Comparison of ENCODE assay signal across 18 mouse cellular contexts in genomic region chr8:87937211-87937610, GRCm38 (mm10). TPM values are rescaled to one million over a fixed set of nuclear protein-coding genes. Genes with fewer than 3 reads are reported as not detected.
A peak's percentile ranks its signal among the peaks of the same experiment; 100 is the strongest.
DNase-seq lines count a peak whose midpoint lies in the region; ATAC-seq and TF ChIP-seq lines count a peak whose summit lies in the region.
"Had no signal": no experiment of that assay in that cellular context is flagged by ENCODE, and none has a peak within 500 bp of the region (broad histone marks: within the 10 kb centered on the region; RNA-seq: fewer than 3 reads in every experiment).

No protein-coding gene starts in this region.

- no peaks in the 10 kb centered on the region for H3K27me3 ChIP-seq in midbrain, embryonic 10.5 days (ENCODE audit: low read depth, poor library complexity, severe bottlenecking)
- H3K27me3 ChIP-seq in midbrain, postnatal 0 days (ENCODE audit: insufficient read depth, low read length), result no peaks in the 10 kb centered on the region
- no peaks in the 10 kb centered on the region for H3K27me3 ChIP-seq in forebrain, embryonic 13.5 days
- no peaks in the 10 kb centered on the region for H3K27me3 ChIP-seq in hindbrain, embryonic 16.5 days (replicated peaks; ENCODE audit: control insufficient read depth, insufficient read depth, low read length)
- H3K27me3 ChIP-seq in neural tube, embryonic 15.5 days (replicated peaks), result no peaks in the 10 kb centered on the region

- H3K4me1 ChIP-seq in midbrain, embryonic 10.5 days, result peaks cover 79% of the 10 kb centered on the region
- H3K4me1 ChIP-seq in midbrain, postnatal 0 days (ENCODE audit: insufficient read depth, low read length), result peaks cover 18% of the 10 kb centered on the region
- peaks cover 71% of the 10 kb centered on the region for H3K4me1 ChIP-seq in forebrain, embryonic 13.5 days
- H3K4me1 ChIP-seq in hindbrain, embryonic 16.5 days (ENCODE audit: control insufficient read depth, insufficient read depth, low read depth, low read length), result peaks cover 50% of the 10 kb centered on the region
- H3K4me1 ChIP-seq in neural tube, embryonic 15.5 days, result peaks cover 72% of the 10 kb centered on the region
- H3K4me1 ChIP-seq: liver, embryonic 15.5 days had no signal

- ATAC-seq in midbrain, postnatal 0 days (ENCODE audit: low FRiP score), result no peak
- ATAC-seq in forebrain, embryonic 13.5 days, result peak; percentile 28
- ATAC-seq in hindbrain, embryonic 16.5 days, result no peak
- no peak for ATAC-seq in neural tube, embryonic 15.5 days (ENCODE audit: low FRiP score)
- ATAC-seq: CD4-positive, CD25-positive, alpha-beta regulatory T cell, adult 4 months; Patski had no signal

- peak overlapping the region; percentile 87; the same call in 1 of the 2 replicates for H3K27ac ChIP-seq in midbrain, embryonic 10.5 days (replicated peaks)
- H3K27ac ChIP-seq in midbrain, postnatal 0 days (ENCODE audit: low read depth, low read length), result no peak overlapping the region
- H3K27ac ChIP-seq in forebrain, embryonic 13.5 days, result 0 out of 2 replicates have a peak overlapping the region, but pooled peaks have one; percentile 41
- peak overlapping the region; percentile 65 for H3K27ac ChIP-seq in hindbrain, embryonic 16.5 days (ENCODE audit: low read depth, low read length)
- peak overlapping the region; percentile 73; the same call in 1 of the 2 replicates for H3K27ac ChIP-seq in neural tube, embryonic 15.5 days (replicated peaks)
- H3K27ac ChIP-seq: liver, embryonic 15.5 days had no signal

- no peak overlapping the region for H3K9ac ChIP-seq in midbrain, postnatal 0 days (replicated peaks; ENCODE audit: low read length, poor library complexity, severe bottlenecking)
- H3K9ac ChIP-seq in forebrain, embryonic 13.5 days, result no peak overlapping the region
- no peak overlapping the region for H3K9ac ChIP-seq in hindbrain, embryonic 16.5 days (ENCODE audit: low read depth, low read length)
- no peak overlapping the region for H3K9ac ChIP-seq in neural tube, embryonic 15.5 days (replicated peaks)
- H3K9ac ChIP-seq: liver, embryonic 15.5 days had no signal

- H3K9me3 ChIP-seq in midbrain, embryonic 10.5 days (replicated peaks), result no peaks in the 10 kb centered on the region
- no peaks in the 10 kb centered on the region for H3K9me3 ChIP-seq in midbrain, postnatal 0 days (ENCODE audit: low read length)
- no peaks in the 10 kb centered on the region for H3K9me3 ChIP-seq in forebrain, embryonic 13.5 days (replicated peaks)
- H3K9me3 ChIP-seq in hindbrain, embryonic 16.5 days (ENCODE audit: control insufficient read depth, low read length), result no peaks in the 10 kb centered on the region
- no peaks in the 10 kb centered on the region for H3K9me3 ChIP-seq in neural tube, embryonic 15.5 days (replicated peaks)
- H3K9me3 ChIP-seq: liver, embryonic 15.5 days had no signal

- TF ChIP-seq CTCF in midbrain, postnatal 0 days (IDR thresholded peaks at IDR 0.05), result no peak

- no peaks in the 10 kb centered on the region; the same call in 1 of the 2 replicates for H3K36me3 ChIP-seq in midbrain, embryonic 10.5 days
- H3K36me3 ChIP-seq in midbrain, postnatal 0 days (ENCODE audit: insufficient read depth, low read length), result no peaks in the 10 kb centered on the region
- H3K36me3 ChIP-seq in forebrain, embryonic 13.5 days (ENCODE audit: poor library complexity, severe bottlenecking), result no peaks in the 10 kb centered on the region
- H3K36me3 ChIP-seq in hindbrain, embryonic 16.5 days (ENCODE audit: control insufficient read depth, insufficient read depth, low read length), result no peaks in the 10 kb centered on the region
- no peaks in the 10 kb centered on the region for H3K36me3 ChIP-seq in neural tube, embryonic 15.5 days
- H3K36me3 ChIP-seq: liver, embryonic 15.5 days had no signal

- H3K4me3 ChIP-seq in midbrain, embryonic 10.5 days, result no peak overlapping the region
- H3K4me3 ChIP-seq in midbrain, postnatal 0 days (ENCODE audit: low read depth, low read length), result no peak overlapping the region
- no peak overlapping the region for H3K4me3 ChIP-seq in forebrain, embryonic 13.5 days
- H3K4me3 ChIP-seq in hindbrain, embryonic 16.5 days (ENCODE audit: low read length), result no peak overlapping the region
- H3K4me3 ChIP-seq in neural tube, embryonic 15.5 days (replicated peaks), result no peak overlapping the region
- H3K4me3 ChIP-seq: liver, embryonic 15.5 days had no signal

- H3K4me2 ChIP-seq in midbrain, postnatal 0 days (ENCODE audit: low read depth, low read length, poor library complexity, severe bottlenecking), result no peak overlapping the region
- H3K4me2 ChIP-seq in forebrain, embryonic 13.5 days, result peak overlapping the region; percentile 51; the same call in 1 of the 2 replicates
- no peak overlapping the region for H3K4me2 ChIP-seq in hindbrain, embryonic 16.5 days (ENCODE audit: low read length)
- H3K4me2 ChIP-seq in neural tube, embryonic 15.5 days, result no peak overlapping the region
- H3K4me2 ChIP-seq: liver, embryonic 15.5 days had no signal

- no peak for DNase-seq in midbrain, embryonic 10.5 days (ENCODE audit: low spot score)
- no peak for DNase-seq in midbrain, postnatal 0 days (ENCODE audit: low spot score)
- no peak for DNase-seq in cerebellum, adult 8-10 months
- no peak for DNase-seq in spleen, postnatal 4 days (ENCODE audit: low spot score in 2 of 2)
- DNase-seq: adrenal gland, adult 2 months; cerebellum, postnatal 10 days; gastrocnemius, postnatal 36 days; kidney, postnatal 10 days; left cerebral cortex, postnatal 4 days; lung, postnatal 36 days; right cerebral cortex, postnatal 14 days; thymus, adult 18-20 months had no signal

- 77% methylated on average over 3 of the region's 3 CpGs for WGBS in midbrain, embryonic 10.5 days
- 63% methylated on average over 3 of the region's 3 CpGs for WGBS in midbrain, postnatal 0 days
- WGBS in forebrain, embryonic 13.5 days, result 29% methylated on average over 3 of the region's 3 CpGs
- WGBS in hindbrain, embryonic 16.5 days, result 48% methylated on average over 3 of the region's 3 CpGs
- 49% methylated on average over 3 of the region's 3 CpGs for WGBS in neural tube, embryonic 15.5 days

RNA-seq across cellular contexts. Expression of gene Zfp423, which starts 22.2 kb away (rescaled TPM):
- polyA plus RNA-seq in midbrain, embryonic 10.5 days (2016; fragmentation: Nextera tagmentation; extraction: Ambion mirVana), result 24.8 and 29.7 TPM in 2 replicates
- 53.6 and 57.5 TPM in 2 replicates for total RNA-seq in midbrain, postnatal 0 days (2014; rRNA removed)
- 17.9 and 22.9 TPM in 2 replicates for polyA plus RNA-seq in midbrain, postnatal 0 days (2015; fragmentation: Nextera tagmentation; extraction: Ambion mirVana)
- 21.5 and 23.2 TPM in 2 replicates for polyA plus RNA-seq in forebrain, embryonic 13.5 days (2015; fragmentation: Nextera tagmentation; extraction: Ambion mirVana)
- polyA plus RNA-seq in hindbrain, embryonic 16.5 days (2015; fragmentation: Nextera tagmentation; extraction: Ambion mirVana), result 21.6 and 26.4 TPM in 2 replicates
- 16.5 and 18.5 TPM in 2 replicates for polyA plus RNA-seq in neural tube, embryonic 15.5 days (2015; fragmentation: Nextera tagmentation; extraction: Ambion mirVana)
- polyA plus RNA-seq: CD4-positive, CD25-positive, alpha-beta regulatory T cell, adult 4 months had no signal
